Mouse (Mus musculus) lung, embryonic 15.5 days (tissue): ENCODE data around the gene Gm7735. TPM values are rescaled to one million over a fixed set of nuclear protein-coding genes. Genes with fewer than 3 reads are reported as not detected.
"Not testable (repeated sequence)": the region's sequence is repeated elsewhere in the genome, so short reads cannot be mapped to it uniquely, and the experiment has no call there.

Source experiments
- ATAC-seq: fragments of 200-750 bp; cut with Nextera tagmentation; 2 replicates; pipeline ENCODE4 v1.8.0; 2017; ENCODE audit warnings: moderate number of reproducible peaks, borderline replicate concordance; ENCODE audit not compliant: low FRiP score, low TSS enrichment; ENCODE audit errors: extremely low read depth
- H3K27ac ChIP-seq: fragments of 300-500 bp; sonication (generic); 2 replicates; pipeline ENCODE4 v1.5.1; 2015; ENCODE audit warnings: moderate library complexity, mild to moderate bottlenecking, inconsistent platforms
- H3K27me3 ChIP-seq: fragments of 300-500 bp; sonication (generic); 2 replicates; pipeline ENCODE4 v1.6.1; 2015; ENCODE audit warnings: inconsistent platforms
- H3K36me3 ChIP-seq: fragments of 300-500 bp; sonication (generic); 2 replicates; pipeline ENCODE4 v1.6.1; 2015; ENCODE audit warnings: inconsistent platforms
- H3K4me1 ChIP-seq: fragments of 300-500 bp; sonication (generic); 2 replicates; pipeline ENCODE4 v1.6.1; 2015; ENCODE audit warnings: inconsistent platforms
- H3K4me2 ChIP-seq: fragments of 300-500 bp; sonication (generic); 2 replicates; pipeline ENCODE4 v1.6.1; 2015; ENCODE audit warnings: inconsistent platforms, mild to moderate bottlenecking, moderate library complexity
- H3K4me3 ChIP-seq: fragments of 300-500 bp; sonication (generic); 2 replicates; pipeline ENCODE4 v1.5.1; 2015; ENCODE audit warnings: mild to moderate bottlenecking, inconsistent platforms
- H3K9ac ChIP-seq: fragments of 300-500 bp; sonication (generic); 2 replicates; pipeline ENCODE4 v1.6.1; 2015; ENCODE audit warnings: inconsistent platforms
- H3K9me3 ChIP-seq: fragments of 300-500 bp; sonication (generic); 2 replicates; pipeline ENCODE4 v1.6.1; 2016; ENCODE audit warnings: inconsistent platforms
- WGBS: fragments of 180-500 bp; shearing (Covaris S2); methylation state at CpG from one replicate; pipeline ENCODE4 v1.1.7; 2015; 5-methylcytosine and 5-hydroxymethylcytosine counted together
- polyA plus RNA-seq: library from polyadenylated mRNA; unstranded; fragments of >200 nt; fragmentation: Nextera tagmentation; extraction: Ambion mirVana; gene quantifications from 2 replicates; pipeline ENCODE4 v1.2.1, GENCODE M21; 2015

Gene Gm7735
- not detected in 2 replicates for polyA plus RNA-seq

DNA sequence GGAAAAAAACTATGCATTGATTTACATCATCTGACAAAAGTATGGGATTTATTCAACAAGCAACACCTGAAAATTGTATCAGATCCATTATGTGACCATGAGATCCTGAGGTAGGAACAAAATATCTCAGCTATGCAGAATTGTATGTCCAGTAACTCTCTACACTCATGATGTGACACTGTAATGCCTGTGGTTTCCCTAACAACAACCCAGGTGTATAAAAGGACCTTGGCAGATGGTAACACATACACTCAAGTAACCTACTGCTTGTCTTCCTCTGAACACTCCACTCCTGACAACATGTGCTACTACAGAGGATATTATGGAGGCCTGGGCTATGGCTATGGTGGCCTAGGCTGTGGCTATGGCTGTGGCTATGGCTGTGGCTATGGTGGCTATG, at the start of gene Gm7735:
Gene Gm7735 (plus strand): TSS at position 301 of the 400 bp plus-strand sequence.
- H3K9ac ChIP-seq, H3K36me3 ChIP-seq, H3K4me1 ChIP-seq, H3K4me3 ChIP-seq, H3K27ac ChIP-seq, H3K27me3 ChIP-seq, ATAC-seq, H3K4me2 ChIP-seq, H3K9me3 ChIP-seq: not testable (repeated sequence)

DNA sequence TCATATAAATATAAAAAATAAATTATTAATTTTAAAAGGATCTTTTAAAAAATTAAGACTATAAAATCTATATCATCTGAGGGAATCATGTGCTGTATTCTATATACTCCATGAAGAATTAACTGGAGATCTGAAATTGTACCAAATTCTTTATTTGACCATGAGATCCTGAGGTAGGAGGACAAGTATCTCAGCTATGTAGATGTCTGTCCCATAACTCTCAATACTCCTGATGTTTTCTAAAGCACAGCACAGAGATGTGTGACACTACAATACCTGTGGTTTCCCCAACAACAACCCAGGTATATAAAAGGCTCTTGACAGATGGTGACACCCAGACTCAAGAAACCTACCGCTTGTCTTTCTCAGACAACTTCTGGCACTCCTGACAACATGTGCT, 28.7 kb upstream of the Gm7735 start, which contains the start of gene Gm6358:
Gene Gm6358 (plus strand): TSS at position 301 of the 400 bp plus-strand sequence.
- Histone ChIP-seq H3K4me2 (no peak within 1 kb of the TSS), H3K27ac (no peak within 1 kb of the TSS), H3K4me1 (no peaks in the 10 kb centered on the region), H3K36me3 (no peaks in the 10 kb centered on the region), H3K4me3 (no peak within 1 kb of the TSS), H3K9ac (no peak within 1 kb of the TSS), H3K9me3 (no peaks in the 10 kb centered on the region), H3K27me3 (no peaks in the 10 kb centered on the region)
- ATAC-seq = no peak
- 93% methylated on average over 1 of the region's 1 CpGs for WGBS

DNA sequence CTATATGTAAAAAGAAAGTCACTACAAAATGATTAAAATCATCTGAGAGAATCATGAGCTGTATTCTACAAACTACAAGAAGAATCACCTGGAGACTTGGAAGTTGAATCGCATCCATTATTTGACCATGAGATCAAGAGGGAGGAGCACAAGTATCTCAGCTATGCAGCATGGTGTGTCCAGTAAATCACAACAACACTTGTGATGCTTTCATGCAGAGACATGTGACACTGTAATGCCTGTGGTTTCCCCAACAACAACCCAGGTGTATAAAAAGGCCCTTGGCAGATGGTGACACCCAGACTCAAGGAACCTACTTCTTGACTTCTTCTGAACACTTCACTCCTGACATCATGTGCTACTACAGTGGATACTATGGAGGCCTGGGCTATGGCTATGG, 18.5 kb upstream of the Gm7735 start, which contains the start of gene Gm10061:
Gene Gm10061 (plus strand): TSS at position 301 of the 400 bp plus-strand sequence.
- H3K9ac ChIP-seq = no peak within 1 kb of the TSS

DNA sequence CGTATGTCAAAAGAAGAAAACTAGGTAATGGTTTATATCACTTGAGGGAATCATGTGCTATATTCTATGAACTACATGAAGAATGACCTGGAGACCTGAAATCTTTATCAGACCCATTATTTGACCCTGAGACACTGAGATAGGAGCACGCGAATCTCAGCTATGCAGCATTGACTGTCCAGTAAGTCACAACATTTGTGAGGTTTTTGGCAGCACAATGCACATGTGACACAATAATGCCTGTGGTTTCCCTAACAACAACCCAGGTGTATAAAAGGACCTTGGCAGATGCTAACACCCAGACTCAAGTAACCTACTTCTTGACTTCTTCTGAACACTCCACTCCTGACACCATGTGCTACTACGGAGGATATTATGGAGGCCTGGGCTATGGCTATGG, 11.6 kb upstream of the Gm7735 start, which contains the start of gene Gm9789:
Gene Gm9789 (plus strand): TSS at position 301 of the 400 bp plus-strand sequence.
- no peak within 1 kb of the TSS for H3K4me3 ChIP-seq
- H3K4me1 ChIP-seq = no peaks in the 10 kb centered on the region
- H3K9ac ChIP-seq = no peak within 1 kb of the TSS
- no peak within 1 kb of the TSS for H3K4me2 ChIP-seq
- ATAC-seq = no peak
- H3K9me3 ChIP-seq = no peaks in the 10 kb centered on the region
- WGBS = 84% methylated on average over 4 of the region's 4 CpGs
- H3K27me3 ChIP-seq = no peaks in the 10 kb centered on the region
- no peaks in the 10 kb centered on the region for H3K36me3 ChIP-seq
- H3K27ac ChIP-seq = no peak within 1 kb of the TSS

More for the DNA sequence above, 18.5 kb upstream of the Gm7735 start, which contains the start of gene Gm10061:
- Histone ChIP-seq H3K27me3 (no peaks in the 10 kb centered on the region), H3K9me3 (no peaks in the 10 kb centered on the region), H3K4me2 (no peak within 1 kb of the TSS), H3K36me3 (no peaks in the 10 kb centered on the region), H3K4me3 (no peak within 1 kb of the TSS), H3K4me1 (no peaks in the 10 kb centered on the region), H3K27ac (no peak within 1 kb of the TSS)
- no peak for ATAC-seq
- 94% methylated on average over 1 of the region's 1 CpGs for WGBS

DNA sequence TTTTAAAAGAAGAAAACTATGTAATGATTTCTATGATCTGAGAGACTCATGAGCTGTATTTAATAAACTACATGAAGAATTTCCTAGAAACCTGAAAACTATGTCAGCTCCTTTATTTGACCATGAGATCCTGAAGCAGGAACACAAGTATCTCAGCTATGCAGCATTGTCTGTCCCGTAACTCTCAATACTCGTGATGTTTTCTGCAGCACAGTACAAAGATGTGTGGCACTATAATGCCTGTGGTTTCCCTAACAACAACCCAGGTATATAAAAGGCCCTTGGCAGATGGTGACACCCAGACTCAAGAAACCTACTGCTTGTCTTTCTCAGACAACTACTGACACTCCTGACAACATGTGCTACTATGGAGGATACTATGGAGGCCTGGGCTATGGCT, 5.1 kb downstream of the Gm7735 start, which contains the start of gene 1110057P08Rik:
Gene 1110057P08Rik (plus strand): TSS at position 301 of the 400 bp plus-strand sequence.
- H3K27ac ChIP-seq = no peak within 1 kb of the TSS
- no peak within 1 kb of the TSS for H3K9ac ChIP-seq
- H3K27me3 ChIP-seq = no peaks in the 10 kb centered on the region
- no peak within 1 kb of the TSS for H3K4me3 ChIP-seq
- ATAC-seq = no peak
- 67% methylated on average over 2 of the region's 2 CpGs for WGBS
- no peaks in the 10 kb centered on the region for H3K36me3 ChIP-seq
- no peaks in the 10 kb centered on the region for H3K9me3 ChIP-seq
- no peak within 1 kb of the TSS for H3K4me2 ChIP-seq
- no peaks in the 10 kb centered on the region for H3K4me1 ChIP-seq

DNA sequence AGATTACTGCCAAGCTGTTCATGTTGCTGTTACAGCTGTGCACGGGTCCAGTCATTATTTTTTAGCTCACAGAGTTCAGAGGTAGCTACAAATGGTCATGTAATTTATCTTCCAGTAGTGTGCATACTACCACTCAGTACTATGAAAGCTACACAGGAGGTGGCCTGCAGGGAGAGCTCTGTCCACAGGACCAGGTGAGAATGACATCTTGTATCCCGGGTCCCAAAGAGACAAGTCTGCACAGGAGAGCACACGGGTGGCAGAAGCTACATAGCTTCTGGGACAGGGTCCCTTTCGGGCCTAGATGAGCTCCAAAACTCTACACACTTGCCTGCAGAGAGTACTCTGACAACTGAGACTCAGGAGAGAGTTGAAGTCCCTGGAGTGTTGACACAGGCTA, 19.3 kb downstream of the Gm7735 start:
- Histone ChIP-seq H3K4me1 (no peaks in the 10 kb centered on the region), H3K27me3 (no peaks in the 10 kb centered on the region), H3K9ac (no peak overlapping the region), H3K36me3 (no peaks in the 10 kb centered on the region), H3K4me3 (no peak overlapping the region), H3K27ac (no peak overlapping the region), H3K9me3 (no peaks in the 10 kb centered on the region), H3K4me2 (no peak overlapping the region)
- no peak for ATAC-seq
- 72% methylated on average over 4 of the region's 4 CpGs for WGBS

DNA sequence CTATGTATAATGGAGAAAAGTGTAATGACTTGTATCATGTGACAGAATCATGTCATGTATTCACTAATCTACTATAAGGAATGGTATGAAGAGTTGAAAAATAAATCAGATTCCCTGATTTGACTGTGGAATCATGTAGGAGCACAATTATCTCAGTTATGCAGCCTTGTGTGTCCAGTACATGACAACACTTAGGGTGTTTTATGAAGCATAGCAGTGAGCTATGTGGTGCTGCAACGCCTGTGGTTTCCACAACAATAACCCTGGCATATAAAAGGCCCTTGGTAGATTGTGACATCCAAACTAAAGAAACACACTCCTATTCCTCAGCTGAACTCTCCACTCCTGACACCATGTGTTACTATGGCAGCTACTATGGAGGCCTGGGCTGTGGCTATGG, 36.3 kb downstream of the Gm7735 start, which contains the start of gene Krtap20-2:
Gene Krtap20-2 (plus strand): TSS at position 301 of the 400 bp plus-strand sequence.
- WGBS = 69% methylated on average over 1 of the region's 1 CpGs
- Histone ChIP-seq H3K27ac (no peak within 1 kb of the TSS), H3K9ac (no peak within 1 kb of the TSS), H3K4me3 (no peak within 1 kb of the TSS), H3K27me3 (no peaks in the 10 kb centered on the region), H3K9me3 (no peaks in the 10 kb centered on the region), H3K4me2 (no peak within 1 kb of the TSS), H3K36me3 (no peaks in the 10 kb centered on the region), H3K4me1 (no peaks in the 10 kb centered on the region)
- no peak for ATAC-seq

Other genes with a start within 250 kb of the Gm7735 start
- not detected in 2 replicates for gene Krtap19-9b, start 237.2 kb upstream of the Gm7735 start, polyA plus RNA-seq
- gene Krtap16-3, start 206.6 kb upstream of the Gm7735 start, polyA plus RNA-seq = not detected in 2 replicates
- gene Krtap22-2, start 158.7 kb upstream of the Gm7735 start, polyA plus RNA-seq = not detected in 2 replicates
- not detected in 2 replicates for gene Gm10229, start 154.2 kb upstream of the Gm7735 start, polyA plus RNA-seq
- not detected in 2 replicates for gene Krtap6-1, start 137.8 kb upstream of the Gm7735 start, polyA plus RNA-seq
- not detected in 2 replicates for gene Gm10228, start 128.0 kb upstream of the Gm7735 start, polyA plus RNA-seq
- not detected in 2 replicates for gene Krtap6-5, start 121.6 kb upstream of the Gm7735 start, polyA plus RNA-seq
- not detected in 2 replicates for gene 1110025L11Rik, start 105.5 kb upstream of the Gm7735 start, polyA plus RNA-seq
- gene Krtap6-3, start 85.5 kb upstream of the Gm7735 start, polyA plus RNA-seq = not detected in 2 replicates
- gene Gm6358, start 28.6 kb upstream of the Gm7735 start, polyA plus RNA-seq = not detected in 2 replicates
- not detected in 2 replicates for gene Gm10061, start 18.4 kb upstream of the Gm7735 start, polyA plus RNA-seq
- gene Gm9789, start 11.5 kb upstream of the Gm7735 start, polyA plus RNA-seq = not detected in 2 replicates
- gene 1110057P08Rik, start 5.2 kb downstream of the Gm7735 start, polyA plus RNA-seq = not detected in 2 replicates
- gene Krtap20-2, start 36.4 kb downstream of the Gm7735 start, polyA plus RNA-seq = not detected in 2 replicates
- gene Krtap21-1, start 234.4 kb downstream of the Gm7735 start, polyA plus RNA-seq = not detected in 2 replicates